Mouse (Mus musculus) hindbrain, embryonic 12.5 days (tissue): ENCODE results near the gene Hrh1. TPM values are rescaled to one million over a fixed set of nuclear protein-coding genes. Genes with fewer than 3 reads are reported as not detected.
A peak's percentile ranks its signal among the peaks of the same experiment; 100 is the strongest.

Source experiments
- ATAC-seq: fragments of 200-750 bp; cut with Nextera tagmentation; 2 replicates; pipeline ENCODE4 v1.8.0; 2017; ENCODE audit warnings: moderate TSS enrichment; ENCODE audit not compliant: low FRiP score
- H3K27ac ChIP-seq: fragments of 300-500 bp; sonication (generic); 2 replicates; pipeline ENCODE4 v1.5.1; 2016; ENCODE audit warnings: mild to moderate bottlenecking
- H3K27me3 ChIP-seq: fragments of 300-500 bp; sonication (generic); 2 replicates; pipeline ENCODE4 v1.6.1; 2016; ENCODE audit warnings: mild to moderate bottlenecking
- H3K36me3 ChIP-seq: fragments of 300-500 bp; sonication (generic); 2 replicates; pipeline ENCODE4 v1.6.1; 2016; ENCODE audit warnings: mild to moderate bottlenecking
- H3K4me1 ChIP-seq: fragments of 300-500 bp; sonication (generic); 2 replicates; pipeline ENCODE4 v1.6.1; 2016
- H3K4me2 ChIP-seq: fragments of 300-500 bp; sonication (generic); replicated peaks from 2 replicates; pipeline ENCODE4 v1.6.1; 2016; ENCODE audit warnings: mild to moderate bottlenecking
- H3K4me3 ChIP-seq: fragments of 300-500 bp; sonication (generic); 2 replicates; pipeline ENCODE4 v1.5.1; 2016; ENCODE audit warnings: mild to moderate bottlenecking
- H3K9ac ChIP-seq: fragments of 300-500 bp; sonication (generic); 2 replicates; pipeline ENCODE4 v1.6.1; 2016; ENCODE audit warnings: mild to moderate bottlenecking, moderate library complexity
- H3K9me3 ChIP-seq: fragments of 300-500 bp; sonication (generic); replicated peaks from 2 replicates; pipeline ENCODE4 v1.6.1; 2016; ENCODE audit warnings: mild to moderate bottlenecking
- WGBS: fragments of 180-500 bp; shearing (Covaris S2); methylation state at CpG from one replicate; pipeline ENCODE4 v1.1.7; 2016; 5-methylcytosine and 5-hydroxymethylcytosine counted together
- polyA plus RNA-seq: library from polyadenylated mRNA; unstranded; fragments of >200 nt; fragmentation: Nextera tagmentation; extraction: Ambion mirVana; gene quantifications from 2 replicates; pipeline ENCODE4 v1.2.1, GENCODE M21; 2016

Gene Hrh1
- polyA plus RNA-seq, 1 experiment from 2014 or later = 0.50 TPM

GRCm38 (mm10) chr6:114408278-114408677 is 10.5 kb downstream of the Hrh1 start:
- Histone ChIP-seq H3K9ac (no peak overlapping the region), H3K27ac (no peak overlapping the region), H3K27me3 (peaks cover 14% of the 10 kb centered on the region), H3K4me3 (no peak overlapping the region), H3K36me3 (no peaks in the 10 kb centered on the region), H3K4me1 (peaks cover 5% of the 10 kb centered on the region; the same call in 1 of the 2 replicates), H3K9me3 (no peaks in the 10 kb centered on the region), H3K4me2 (no peak overlapping the region)
- WGBS = 49% methylated on average over 17 of the region's 17 CpGs
- 0 out of 2 replicates have a peak, but pooled peaks have one; percentile 19 for ATAC-seq

GRCm38 (mm10) chr6:114411913-114412312 is 14.2 kb downstream of the Hrh1 start:
- H3K9ac ChIP-seq = no peak overlapping the region
- H3K27me3 ChIP-seq = peaks cover 10% of the 10 kb centered on the region
- H3K4me3 ChIP-seq = no peak overlapping the region
- no peak for ATAC-seq
- H3K9me3 ChIP-seq = no peaks in the 10 kb centered on the region
- H3K4me1 ChIP-seq = peaks cover 12% of the 10 kb centered on the region
- 64% methylated on average over 8 of the region's 8 CpGs for WGBS
- H3K36me3 ChIP-seq = no peaks in the 10 kb centered on the region
- no peak overlapping the region for H3K4me2 ChIP-seq
- no peak overlapping the region for H3K27ac ChIP-seq

GRCm38 (mm10) chr6:114414510-114414909 is 16.8 kb downstream of the Hrh1 start:
- H3K27ac ChIP-seq = no peak overlapping the region
- peaks cover 4% of the 10 kb centered on the region; the same call in 1 of the 2 replicates for H3K27me3 ChIP-seq
- no peaks in the 10 kb centered on the region for H3K36me3 ChIP-seq
- no peaks in the 10 kb centered on the region for H3K9me3 ChIP-seq
- H3K9ac ChIP-seq = no peak overlapping the region
- WGBS = 35% methylated on average over 8 of the region's 8 CpGs
- no peak overlapping the region for H3K4me2 ChIP-seq
- ATAC-seq = peak; percentile 76
- H3K4me1 ChIP-seq = peaks cover 7% of the 10 kb centered on the region
- no peak overlapping the region for H3K4me3 ChIP-seq

GRCm38 (mm10) chr6:114418037-114418436 is 20.3 kb downstream of the Hrh1 start:
- Histone ChIP-seq H3K27me3 (no peaks in the 10 kb centered on the region), H3K36me3 (no peaks in the 10 kb centered on the region), H3K4me3 (no peak overlapping the region), H3K4me1 (peaks cover 7% of the 10 kb centered on the region), H3K9me3 (no peaks in the 10 kb centered on the region), H3K27ac (no peak overlapping the region), H3K4me2 (no peak overlapping the region), H3K9ac (no peak overlapping the region)
- WGBS = 76% methylated on average over 2 of the region's 2 CpGs
- no peak for ATAC-seq

GRCm38 (mm10) chr6:114421061-114421460 is 23.3 kb downstream of the Hrh1 start:
- no peak for ATAC-seq
- Histone ChIP-seq H3K36me3 (no peaks in the 10 kb centered on the region), H3K4me1 (no peaks in the 10 kb centered on the region), H3K27me3 (no peaks in the 10 kb centered on the region), H3K9ac (no peak overlapping the region), H3K4me3 (no peak overlapping the region), H3K27ac (no peak overlapping the region), H3K9me3 (no peaks in the 10 kb centered on the region), H3K4me2 (no peak overlapping the region)

- H3K4me1 ChIP-seq = peaks cover 8% of the 10 kb centered on the region
- no peak overlapping the region for H3K4me2 ChIP-seq
- ATAC-seq = no peak
- H3K4me3 ChIP-seq = no peak overlapping the region
- WGBS = 72% methylated on average over 9 of the region's 9 CpGs
- no peaks in the 10 kb centered on the region for H3K36me3 ChIP-seq
- H3K9me3 ChIP-seq = no peaks in the 10 kb centered on the region
- no peak overlapping the region for H3K9ac ChIP-seq
- no peaks in the 10 kb centered on the region for H3K27me3 ChIP-seq
- no peak overlapping the region for H3K27ac ChIP-seq
Observed at GRCm38 (mm10) chr6:114423051-114423676, 25.4 kb downstream of the Hrh1 start.

GRCm38 (mm10) chr6:114425343-114425742 is 27.6 kb downstream of the Hrh1 start:
- no peak overlapping the region for H3K9ac ChIP-seq
- 56% methylated on average over 5 of the region's 5 CpGs for WGBS
- no peak for ATAC-seq
- H3K27ac ChIP-seq = no peak overlapping the region
- H3K4me3 ChIP-seq = no peak overlapping the region
- H3K4me1 ChIP-seq = peaks cover 15% of the 10 kb centered on the region
- H3K9me3 ChIP-seq = no peaks in the 10 kb centered on the region
- no peaks in the 10 kb centered on the region for H3K36me3 ChIP-seq
- H3K27me3 ChIP-seq = no peaks in the 10 kb centered on the region
- no peak overlapping the region for H3K4me2 ChIP-seq

GRCm38 (mm10) chr6:114427641-114428040 is 29.9 kb downstream of the Hrh1 start:
- H3K4me3 ChIP-seq = no peak overlapping the region
- peaks cover 16% of the 10 kb centered on the region for H3K4me1 ChIP-seq
- no peak overlapping the region for H3K4me2 ChIP-seq
- H3K36me3 ChIP-seq = no peaks in the 10 kb centered on the region
- no peaks in the 10 kb centered on the region for H3K27me3 ChIP-seq
- no peak overlapping the region for H3K9ac ChIP-seq
- WGBS = 66% methylated on average over 13 of the region's 13 CpGs
- H3K27ac ChIP-seq = no peak overlapping the region
- ATAC-seq = peak; percentile 60; the same call in 1 of the 2 replicates
- no peaks in the 10 kb centered on the region for H3K9me3 ChIP-seq

GRCm38 (mm10) chr6:114428831-114429230 is 31.1 kb downstream of the Hrh1 start:
- Histone ChIP-seq H3K4me1 (peaks cover 18% of the 10 kb centered on the region), H3K27me3 (no peaks in the 10 kb centered on the region), H3K9ac (no peak overlapping the region), H3K9me3 (no peaks in the 10 kb centered on the region), H3K4me3 (no peak overlapping the region), H3K27ac (no peak overlapping the region), H3K36me3 (no peaks in the 10 kb centered on the region), H3K4me2 (no peak overlapping the region)
- ATAC-seq = no peak; the same call in 1 of the 2 replicates
- 49% methylated on average over 16 of the region's 16 CpGs for WGBS

GRCm38 (mm10) chr6:114432591-114432990 is 34.9 kb downstream of the Hrh1 start:
- Histone ChIP-seq H3K9me3 (no peaks in the 10 kb centered on the region), H3K4me1 (peaks cover 21% of the 10 kb centered on the region), H3K4me3 (no peak overlapping the region), H3K4me2 (no peak overlapping the region), H3K27ac (no peak overlapping the region), H3K36me3 (no peaks in the 10 kb centered on the region), H3K27me3 (peaks cover 2% of the 10 kb centered on the region; the same call in 1 of the 2 replicates), H3K9ac (no peak overlapping the region)
- 37% methylated on average over 3 of the region's 3 CpGs for WGBS
- no peak for ATAC-seq

- no peak for ATAC-seq
- Histone ChIP-seq H3K9ac (no peak overlapping the region), H3K27ac (no peak overlapping the region), H3K9me3 (0 out of 2 replicates have a peak, but pooled peaks cover 2% of the 10 kb centered on the region), H3K4me1 (peaks cover 8% of the 10 kb centered on the region), H3K4me2 (no peak overlapping the region), H3K36me3 (no peaks in the 10 kb centered on the region), H3K4me3 (no peak overlapping the region), H3K27me3 (peaks cover 2% of the 10 kb centered on the region; the same call in 1 of the 2 replicates)
- WGBS = 82% methylated on average over 5 of the region's 5 CpGs
Observed at GRCm38 (mm10) chr6:114434524-114434923, 36.8 kb downstream of the Hrh1 start.

- ATAC-seq = no peak
- no peak overlapping the region for H3K9ac ChIP-seq
- WGBS = 58% methylated on average over 2 of the region's 2 CpGs
Observed at GRCm38 (mm10) chr6:114440302-114440701, 42.6 kb downstream of the Hrh1 start.

More at GRCm38 (mm10) chr6:114440302-114440701, 42.6 kb downstream of the Hrh1 start:
- Histone ChIP-seq H3K4me2 (no peak overlapping the region), H3K9me3 (peaks cover 11% of the 10 kb centered on the region; the same call in 1 of the 2 replicates), H3K4me1 (peaks cover 5% of the 10 kb centered on the region), H3K27ac (no peak overlapping the region), H3K4me3 (no peak overlapping the region), H3K27me3 (no peaks in the 10 kb centered on the region), H3K36me3 (no peaks in the 10 kb centered on the region)
